Mouse (Mus musculus) neural tube, embryonic 15.5 days (tissue): Measurements from ENCODE around the gene Cdkal1. TPM values are rescaled to one million over a fixed set of nuclear protein-coding genes. Genes with fewer than 3 reads are reported as not detected.

Experiments used
- ATAC-seq: fragments of 200-750 bp; cut with Nextera tagmentation; 2 replicates; pipeline ENCODE4 v1.8.0; 2017; ENCODE audit warnings: mild to moderate bottlenecking, moderate TSS enrichment, moderate library complexity; ENCODE audit not compliant: low FRiP score
- H3K27ac ChIP-seq: fragments of 300-500 bp; sonication (generic); replicated peaks from 2 replicates; pipeline ENCODE4 v1.5.1; 2015; ENCODE audit warnings: mild to moderate bottlenecking, inconsistent platforms
- H3K27me3 ChIP-seq: fragments of 300-500 bp; sonication (generic); replicated peaks from 2 replicates; pipeline ENCODE4 v1.6.1; 2015; ENCODE audit warnings: inconsistent platforms
- H3K36me3 ChIP-seq: fragments of 300-500 bp; sonication (generic); 2 replicates; pipeline ENCODE4 v1.6.1; 2015; ENCODE audit warnings: inconsistent platforms
- H3K4me1 ChIP-seq: fragments of 300-500 bp; sonication (generic); 2 replicates; pipeline ENCODE4 v1.6.1; 2015; ENCODE audit warnings: inconsistent platforms
- H3K4me2 ChIP-seq: fragments of 300-500 bp; sonication (generic); 2 replicates; pipeline ENCODE4 v1.6.1; 2015; ENCODE audit warnings: inconsistent platforms, mild to moderate bottlenecking, moderate library complexity
- H3K4me3 ChIP-seq: fragments of 300-500 bp; sonication (generic); replicated peaks from 2 replicates; pipeline ENCODE4 v1.5.1; 2015; ENCODE audit warnings: mild to moderate bottlenecking, inconsistent platforms
- H3K9ac ChIP-seq: fragments of 300-500 bp; sonication (generic); replicated peaks from 2 replicates; pipeline ENCODE4 v1.6.1; 2015; ENCODE audit warnings: mild to moderate bottlenecking, inconsistent platforms
- H3K9me3 ChIP-seq: fragments of 300-500 bp; sonication (generic); replicated peaks from 2 replicates; pipeline ENCODE4 v1.6.1; 2016; ENCODE audit warnings: inconsistent platforms
- WGBS: fragments of 180-500 bp; shearing (Covaris S2); methylation state at CpG from one replicate; pipeline ENCODE4 v1.1.7; 2015; ENCODE audit warnings: mixed read lengths; 5-methylcytosine and 5-hydroxymethylcytosine counted together
- polyA plus RNA-seq: library from polyadenylated mRNA; unstranded; fragments of >200 nt; fragmentation: Nextera tagmentation; extraction: Ambion mirVana; gene quantifications from 2 replicates; pipeline ENCODE4 v1.2.1, GENCODE M21; 2015

The Cdkal1 gene
- polyA plus RNA-seq, 1 experiment from 2014 or later = 20.4 TPM

GRCm38 (mm10) chr13:29555160-29555785 lies 300.2 kb downstream of the Cdkal1 start:
- H3K9me3 ChIP-seq = no peaks in the 10 kb centered on the region
- no peaks in the 10 kb centered on the region for H3K27me3 ChIP-seq
- H3K4me1 ChIP-seq = 0 out of 2 replicates have a peak, but pooled peaks cover 17% of the 10 kb centered on the region
- no peak overlapping the region for H3K4me2 ChIP-seq
- no peak overlapping the region for H3K4me3 ChIP-seq
- no peaks in the 10 kb centered on the region for H3K36me3 ChIP-seq
- ATAC-seq = no peak
- no peak overlapping the region for H3K27ac ChIP-seq
- WGBS = 39% methylated on average over 9 of the region's 9 CpGs
- H3K9ac ChIP-seq = no peak overlapping the region

- H3K27me3 ChIP-seq = no peaks in the 10 kb centered on the region
- ATAC-seq = no peak
Measured at GRCm38 (mm10) chr13:29553792-29554191, 301.7 kb downstream of the Cdkal1 start.

GRCm38 (mm10) chr13:29552322-29552870 lies 303.1 kb downstream of the Cdkal1 start:
- Histone ChIP-seq H3K4me2 (no peak overlapping the region), H3K9ac (no peak overlapping the region), H3K27ac (no peak overlapping the region), H3K36me3 (no peaks in the 10 kb centered on the region), H3K27me3 (no peaks in the 10 kb centered on the region), H3K9me3 (no peaks in the 10 kb centered on the region), H3K4me1 (0 out of 2 replicates have a peak, but pooled peaks cover 15% of the 10 kb centered on the region), H3K4me3 (no peak overlapping the region)
- WGBS = 30% methylated on average over 5 of the region's 5 CpGs
- peak; percentile 55; the same call in 1 of the 2 replicates for ATAC-seq

More at GRCm38 (mm10) chr13:29553792-29554191, 301.7 kb downstream of the Cdkal1 start:
- Histone ChIP-seq H3K4me1 (0 out of 2 replicates have a peak, but pooled peaks cover 15% of the 10 kb centered on the region), H3K9ac (no peak overlapping the region), H3K27ac (no peak overlapping the region), H3K9me3 (no peaks in the 10 kb centered on the region), H3K4me3 (no peak overlapping the region), H3K4me2 (no peak overlapping the region), H3K36me3 (no peaks in the 10 kb centered on the region)

GRCm38 (mm10) chr13:29550886-29551285 lies 304.6 kb downstream of the Cdkal1 start:
- Histone ChIP-seq H3K4me1 (0 out of 2 replicates have a peak, but pooled peaks cover 15% of the 10 kb centered on the region), H3K9me3 (no peaks in the 10 kb centered on the region), H3K9ac (no peak overlapping the region), H3K4me3 (no peak overlapping the region), H3K36me3 (no peaks in the 10 kb centered on the region), H3K4me2 (no peak overlapping the region), H3K27me3 (no peaks in the 10 kb centered on the region), H3K27ac (no peak overlapping the region)
- no peak for ATAC-seq
- WGBS = 82% methylated on average over 1 of the region's 1 CpGs

- Histone ChIP-seq H3K36me3 (no peaks in the 10 kb centered on the region), H3K4me2 (no peak overlapping the region), H3K9ac (no peak overlapping the region), H3K27me3 (no peaks in the 10 kb centered on the region), H3K4me3 (no peak overlapping the region), H3K4me1 (0 out of 2 replicates have a peak, but pooled peaks cover 10% of the 10 kb centered on the region), H3K27ac (no peak overlapping the region), H3K9me3 (no peaks in the 10 kb centered on the region)
- no peak for ATAC-seq
- 93% methylated on average over 6 of the region's 6 CpGs for whole genome bisulfite sequencing
Measured at GRCm38 (mm10) chr13:29550203-29550602, 305.3 kb downstream of the Cdkal1 start.

GRCm38 (mm10) chr13:29549761-29550160 lies 305.7 kb downstream of the Cdkal1 start:
- WGBS = 56% methylated on average over 2 of the region's 2 CpGs
- H3K4me1 ChIP-seq = 0 out of 2 replicates have a peak, but pooled peaks cover 10% of the 10 kb centered on the region
- no peaks in the 10 kb centered on the region for H3K27me3 ChIP-seq
- no peak overlapping the region for H3K4me2 ChIP-seq
- no peaks in the 10 kb centered on the region for H3K36me3 ChIP-seq
- no peak for ATAC-seq
- H3K9ac ChIP-seq = no peak overlapping the region
- H3K4me3 ChIP-seq = no peak overlapping the region
- H3K9me3 ChIP-seq = no peaks in the 10 kb centered on the region
- H3K27ac ChIP-seq = no peak overlapping the region

- no peaks in the 10 kb centered on the region for H3K36me3 ChIP-seq
- H3K27me3 ChIP-seq = no peaks in the 10 kb centered on the region
- WGBS = 54% methylated on average over 1 of the region's 1 CpGs
- no peak overlapping the region for H3K9ac ChIP-seq
- no peak overlapping the region for H3K4me2 ChIP-seq
- H3K4me3 ChIP-seq = no peak overlapping the region
- H3K4me1 ChIP-seq = no peaks in the 10 kb centered on the region
- no peak for ATAC-seq
- H3K27ac ChIP-seq = no peak overlapping the region
- no peaks in the 10 kb centered on the region for H3K9me3 ChIP-seq
Measured at GRCm38 (mm10) chr13:29537906-29538305, 317.6 kb downstream of the Cdkal1 start.

- ATAC-seq = no peak
- H3K9me3 ChIP-seq = no peaks in the 10 kb centered on the region
- 80% methylated on average over 5 of the region's 5 CpGs for WGBS
- no peak overlapping the region for H3K27ac ChIP-seq
- no peaks in the 10 kb centered on the region for H3K36me3 ChIP-seq
- H3K9ac ChIP-seq = no peak overlapping the region
- no peaks in the 10 kb centered on the region for H3K4me1 ChIP-seq
- H3K4me3 ChIP-seq = no peak overlapping the region
- no peaks in the 10 kb centered on the region for H3K27me3 ChIP-seq
- H3K4me2 ChIP-seq = no peak overlapping the region
Measured at GRCm38 (mm10) chr13:29533586-29533985, 321.9 kb downstream of the Cdkal1 start.

GRCm38 (mm10) chr13:29528344-29528743 lies 327.1 kb downstream of the Cdkal1 start:
- H3K27me3 ChIP-seq = no peaks in the 10 kb centered on the region
- no peaks in the 10 kb centered on the region for H3K4me1 ChIP-seq
- H3K27ac ChIP-seq = no peak overlapping the region
- H3K4me2 ChIP-seq = no peak overlapping the region
- no peak overlapping the region for H3K4me3 ChIP-seq
- no peaks in the 10 kb centered on the region for H3K36me3 ChIP-seq
- no peak overlapping the region for H3K9ac ChIP-seq
- 88% methylated on average over 5 of the region's 5 CpGs for WGBS
- no peak for ATAC-seq
- no peaks in the 10 kb centered on the region for H3K9me3 ChIP-seq

- no peak for ATAC-seq
- H3K9ac ChIP-seq = no peak overlapping the region
- H3K4me1 ChIP-seq = 0 out of 2 replicates have a peak, but pooled peaks cover 2% of the 10 kb centered on the region
- H3K9me3 ChIP-seq = no peaks in the 10 kb centered on the region
- H3K27ac ChIP-seq = no peak overlapping the region
- H3K4me3 ChIP-seq = no peak overlapping the region
- 82% methylated on average over 4 of the region's 4 CpGs for WGBS
- no peaks in the 10 kb centered on the region for H3K36me3 ChIP-seq
- H3K27me3 ChIP-seq = no peaks in the 10 kb centered on the region
- no peak overlapping the region for H3K4me2 ChIP-seq
Measured at GRCm38 (mm10) chr13:29521321-29521720, 334.2 kb downstream of the Cdkal1 start.

GRCm38 (mm10) chr13:29514071-29514470 lies 341.4 kb downstream of the Cdkal1 start:
- Histone ChIP-seq H3K4me2 (no peak overlapping the region), H3K9me3 (no peaks in the 10 kb centered on the region), H3K27ac (no peak overlapping the region), H3K9ac (no peak overlapping the region), H3K27me3 (no peaks in the 10 kb centered on the region), H3K4me1 (no peaks in the 10 kb centered on the region), H3K4me3 (no peak overlapping the region), H3K36me3 (no peaks in the 10 kb centered on the region)
- 86% methylated on average over 1 of the region's 1 CpGs for WGBS
- no peak for ATAC-seq

GRCm38 (mm10) chr13:29504861-29505568 lies 350.5 kb downstream of the Cdkal1 start:
- Histone ChIP-seq H3K9ac (no peak overlapping the region), H3K4me3 (no peak overlapping the region), H3K27me3 (no peaks in the 10 kb centered on the region), H3K4me1 (peaks cover 3% of the 10 kb centered on the region; the same call in 1 of the 2 replicates), H3K9me3 (no peaks in the 10 kb centered on the region), H3K4me2 (no peak overlapping the region), H3K27ac (no peak overlapping the region), H3K36me3 (no peaks in the 10 kb centered on the region)
- WGBS = 58% methylated on average over 4 of the region's 4 CpGs
- no peak for ATAC-seq
